Mouse (Mus musculus) CH12.LX (cell line): ENCODE measurements around the gene Pitx2.

Experiments used
- CHD2 ChIP-seq: IDR thresholded peaks from 2 replicates; pipeline ENCODE4 v1.6.1; 2011; ENCODE audit warnings: low read length, improper control_type of control experiment
- CTCF ChIP-seq, 2 experiments: IDR thresholded peaks in 1 of 2; conservative IDR thresholded peaks in 1 of 2; 2 replicates each; pipeline ENCODE4 v1.5.1; 2011 to 2012; ENCODE audit warnings: low read depth in 2 of 2, low read length in 2 of 2, improper control_type of control experiment in 1 of 2, inconsistent platforms in 1 of 2, mild to moderate bottlenecking in 1 of 2, moderate library complexity in 1 of 2
- EP300 ChIP-seq: IDR thresholded peaks from 2 replicates; pipeline ENCODE4 v1.6.1; 2011; ENCODE audit warnings: low read length, improper control_type of control experiment
- HCFC1 ChIP-seq: IDR thresholded peaks from 2 replicates; pipeline ENCODE4 v1.6.1; 2012; ENCODE audit warnings: low read depth, mild to moderate bottlenecking, inconsistent platforms, low read length, improper control_type of control experiment
- MYC ChIP-seq: IDR thresholded peaks from 2 replicates; pipeline ENCODE4 v1.6.1; 2011; ENCODE audit warnings: low read depth, mild to moderate bottlenecking, improper control_type of control experiment, low read length
- SIN3A ChIP-seq: IDR thresholded peaks from 2 replicates; pipeline ENCODE4 v1.6.1; 2012; ENCODE audit warnings: low read length, improper control_type of control experiment, inconsistent platforms
- TBP ChIP-seq: conservative IDR thresholded peaks from 2 replicates; pipeline ENCODE4 v1.6.1; 2011; ENCODE audit warnings: low read depth, low read length, improper control_type of control experiment
- TCF12 ChIP-seq: IDR thresholded peaks from 2 replicates; pipeline ENCODE4 v1.6.1; 2014; ENCODE audit warnings: low read depth, mild to moderate bottlenecking, inconsistent platforms, low read length, improper control_type of control experiment
- USF1 ChIP-seq: IDR thresholded peaks from 2 replicates; pipeline ENCODE4 v1.6.1; 2014; ENCODE audit warnings: low read depth, mild to moderate bottlenecking, inconsistent platforms, low read length, improper control_type of control experiment
- ZC3H11A ChIP-seq: IDR thresholded peaks from 2 replicates; pipeline ENCODE4 v1.6.1; 2012; ENCODE audit warnings: low read depth, mild to moderate bottlenecking, inconsistent platforms, low read length, improper control_type of control experiment
- ZMIZ1 ChIP-seq: IDR thresholded peaks from 2 replicates; pipeline ENCODE4 v1.6.1; 2012; ENCODE audit warnings: low read depth, mild to moderate bottlenecking, inconsistent platforms, low read length, improper control_type of control experiment

DNA sequence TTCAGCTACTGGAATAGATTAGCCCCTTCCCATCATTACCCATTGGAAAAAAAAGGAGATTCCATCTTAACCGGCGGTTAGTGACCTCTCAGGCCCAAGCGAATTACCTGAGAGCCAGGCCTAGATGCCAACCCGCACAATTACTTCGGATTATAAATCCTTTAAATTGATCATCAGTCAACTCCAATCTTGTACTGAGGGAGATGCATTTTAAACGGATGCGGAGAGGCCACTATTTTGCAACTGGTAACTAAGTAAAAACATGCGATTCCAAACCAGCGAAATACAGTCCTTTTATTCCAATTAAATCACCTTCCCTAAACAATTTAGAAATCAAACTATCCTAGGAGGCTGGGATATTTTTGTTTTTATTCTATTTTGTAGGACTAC, 818 bp downstream of the Pitx2 start:
- TF ChIP-seq MYC (no peak), TBP (no peak), USF1 (no peak), ZMIZ1 (no peak), EP300 (no peak), CHD2 (no peak), CTCF (conservative IDR thresholded peaks at IDR 0.05 in 1 of 2, IDR thresholded peaks at IDR 0.05 in 1 of 2; ENCODE audit: low read depth in 2 of 2, low read length in 2 of 2) (no peak), SIN3A (no peak), ZC3H11A (no peak), HCFC1 (no peak), TCF12 (no peak)
